Mouse (Mus musculus) limb, embryonic 12.5 days (tissue): ENCODE data around the gene Wfikkn1. TPM values are rescaled to one million over a fixed set of nuclear protein-coding genes. Genes with fewer than 3 reads are reported as not detected.
A peak's percentile ranks its signal among the peaks of the same experiment; 100 is the strongest.

ENCODE experiments used
- ATAC-seq: fragments of 200-750 bp; cut with Nextera tagmentation; 2 replicates; pipeline ENCODE4 v1.8.0; 2017; ENCODE audit warnings: low read depth, moderate TSS enrichment; ENCODE audit not compliant: insufficient number of reproducible peaks, insufficient read depth, low FRiP score, low TSS enrichment
- H3K27ac ChIP-seq: fragments of 300-500 bp; sonication (generic); 2 replicates; pipeline ENCODE4 v1.5.1; 2016; ENCODE audit warnings: mild to moderate bottlenecking, moderate library complexity
- H3K27me3 ChIP-seq: fragments of 300-500 bp; sonication (generic); 2 replicates; pipeline ENCODE4 v1.6.1; 2016; ENCODE audit warnings: mild to moderate bottlenecking, moderate library complexity
- H3K36me3 ChIP-seq: fragments of 300-500 bp; sonication (generic); 2 replicates; pipeline ENCODE4 v1.6.1; 2016; ENCODE audit warnings: mild to moderate bottlenecking, moderate library complexity
- H3K4me1 ChIP-seq: fragments of 300-500 bp; sonication (generic); replicated peaks from 2 replicates; pipeline ENCODE4 v1.6.1; 2016
- H3K4me2 ChIP-seq: fragments of 300-500 bp; sonication (generic); 2 replicates; pipeline ENCODE4 v1.6.1; 2016; ENCODE audit warnings: mild to moderate bottlenecking, moderate library complexity
- H3K4me3 ChIP-seq: fragments of 300-500 bp; sonication (generic); replicated peaks from 2 replicates; pipeline ENCODE4 v1.5.1; 2016; ENCODE audit warnings: mild to moderate bottlenecking
- H3K9ac ChIP-seq: fragments of 300-500 bp; sonication (generic); replicated peaks from 2 replicates; pipeline ENCODE4 v1.6.1; 2016; ENCODE audit warnings: mild to moderate bottlenecking, moderate library complexity
- H3K9me3 ChIP-seq: fragments of 300-500 bp; sonication (generic); 2 replicates; pipeline ENCODE4 v1.6.1; 2016; ENCODE audit warnings: mild to moderate bottlenecking, moderate library complexity
- WGBS: fragments of 180-500 bp; shearing (Covaris S2); methylation state at CpG from one replicate; pipeline ENCODE4 v1.1.7; 2016; 5-methylcytosine and 5-hydroxymethylcytosine counted together
- polyA plus RNA-seq: library from polyadenylated mRNA; unstranded; fragments of >200 nt; fragmentation: Nextera tagmentation; extraction: Ambion mirVana; gene quantifications from 2 replicates; pipeline ENCODE4 v1.2.1, GENCODE M21; 2016

The Wfikkn1 gene
- polyA plus RNA-seq, 1 experiment from 2014 or later = 0.54 TPM

DNA sequence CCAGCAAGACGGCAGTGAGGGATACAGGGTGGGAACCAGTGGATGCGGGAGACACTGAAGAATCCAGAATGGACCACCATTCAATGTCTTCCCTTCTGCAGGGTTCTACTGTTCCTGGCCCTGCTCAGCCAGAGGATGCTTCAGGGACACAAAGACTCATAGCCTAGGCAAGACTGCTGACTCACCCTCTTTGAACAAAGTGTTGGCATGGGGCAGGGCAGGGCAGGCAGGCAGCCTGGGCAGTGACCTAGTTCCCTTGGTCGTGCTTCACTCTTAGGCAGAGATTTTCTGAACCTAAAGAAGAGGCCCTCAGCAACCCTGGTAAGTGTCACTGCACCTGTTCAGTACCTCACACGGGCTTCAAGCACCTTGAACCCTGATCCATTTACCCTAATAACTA is 31.2 kb upstream of the Wfikkn1 start:
- Histone ChIP-seq H3K27me3 (no peaks in the 10 kb centered on the region), H3K36me3 (peaks cover 28% of the 10 kb centered on the region), H3K9ac (no peak overlapping the region), H3K9me3 (no peaks in the 10 kb centered on the region), H3K4me3 (no peak overlapping the region), H3K4me1 (no peaks in the 10 kb centered on the region), H3K4me2 (no peak overlapping the region), H3K27ac (no peak overlapping the region)
- 91% methylated on average over 4 of the region's 4 CpGs for WGBS
- no peak for ATAC-seq

DNA sequence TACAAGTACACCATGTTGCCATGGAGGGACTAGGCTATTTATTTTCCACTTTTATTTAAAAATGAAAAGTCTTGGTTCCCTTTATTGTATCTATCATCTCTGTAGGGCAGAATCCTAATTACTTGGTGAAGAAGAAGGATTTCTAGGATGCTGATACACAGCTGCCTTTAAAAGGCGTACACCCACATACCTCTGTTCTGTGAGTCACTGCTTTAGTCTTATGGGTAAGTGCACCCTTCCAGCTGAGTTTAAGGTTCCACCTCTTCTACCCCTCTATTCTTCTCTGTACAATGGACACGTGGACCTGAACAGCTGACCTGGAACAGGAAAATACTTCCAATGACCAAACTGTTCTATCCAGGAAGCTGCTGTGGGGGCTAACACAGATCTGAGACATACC is 27.0 kb upstream of the Wfikkn1 start:
- Histone ChIP-seq H3K9me3 (no peaks in the 10 kb centered on the region), H3K27me3 (no peaks in the 10 kb centered on the region), H3K9ac (no peak overlapping the region), H3K4me2 (no peak overlapping the region), H3K4me3 (no peak overlapping the region), H3K36me3 (peaks cover 22% of the 10 kb centered on the region), H3K27ac (no peak overlapping the region), H3K4me1 (no peaks in the 10 kb centered on the region)
- 87% methylated on average over 2 of the region's 2 CpGs for WGBS
- ATAC-seq = no peak

DNA sequence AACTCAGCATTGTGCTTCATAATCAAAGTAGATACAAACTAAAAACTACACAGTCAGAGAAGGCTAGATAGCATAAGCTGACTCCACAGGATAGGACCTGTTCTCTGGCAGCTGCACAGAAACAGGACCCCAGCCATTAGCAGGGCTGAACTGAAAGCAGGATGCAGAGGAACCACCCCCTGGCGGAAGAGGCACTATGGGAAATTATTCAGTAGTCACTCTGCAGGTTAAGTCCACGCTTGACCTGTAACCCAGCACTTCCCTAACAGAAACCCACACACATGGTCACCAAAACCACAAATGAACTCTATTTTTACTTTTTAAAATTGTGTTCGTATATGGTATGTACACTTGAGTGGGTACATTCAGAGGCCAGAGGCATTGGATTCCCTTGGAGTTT is 22.4 kb upstream of the Wfikkn1 start:
- no peak overlapping the region for H3K9ac ChIP-seq
- no peak overlapping the region for H3K4me2 ChIP-seq
- no peaks in the 10 kb centered on the region; the same call in 1 of the 2 replicates for H3K9me3 ChIP-seq
- no peak for ATAC-seq
- no peak overlapping the region for H3K27ac ChIP-seq
- H3K4me1 ChIP-seq = no peaks in the 10 kb centered on the region
- no peak overlapping the region for H3K4me3 ChIP-seq
- no peaks in the 10 kb centered on the region for H3K27me3 ChIP-seq
- 90% methylated on average over 3 of the region's 3 CpGs for WGBS
- H3K36me3 ChIP-seq = peaks cover 20% of the 10 kb centered on the region

DNA sequence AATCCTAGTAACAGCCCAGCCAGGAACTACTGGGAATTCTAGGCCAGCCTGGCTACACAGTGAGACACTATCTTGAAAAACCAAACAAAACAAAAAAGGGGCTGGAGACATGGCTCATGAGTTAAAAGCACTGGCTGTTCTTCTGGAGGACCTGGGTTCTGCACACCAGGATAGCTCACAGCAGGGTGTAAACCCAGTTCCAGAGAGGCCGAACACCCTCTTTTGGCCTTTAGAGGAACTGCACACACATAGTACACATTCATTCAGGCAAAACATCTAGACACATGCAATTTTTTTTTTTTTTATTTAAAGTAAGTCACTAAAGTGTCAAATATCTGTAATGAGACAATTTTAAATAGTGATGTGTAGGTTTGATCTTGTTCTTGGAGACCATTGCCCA is 19.5 kb upstream of the Wfikkn1 start:
- WGBS = 86% methylated on average over 1 of the region's 1 CpGs
- H3K27me3 ChIP-seq = no peaks in the 10 kb centered on the region
- H3K4me1 ChIP-seq = no peaks in the 10 kb centered on the region; the same call in 1 of the 2 replicates
- no peak overlapping the region for H3K4me3 ChIP-seq
- ATAC-seq = no peak
- H3K4me2 ChIP-seq = no peak overlapping the region
- H3K36me3 ChIP-seq = peaks cover 12% of the 10 kb centered on the region
- no peak overlapping the region for H3K9ac ChIP-seq
- no peak overlapping the region for H3K27ac ChIP-seq
- no peaks in the 10 kb centered on the region; the same call in 1 of the 2 replicates for H3K9me3 ChIP-seq

DNA sequence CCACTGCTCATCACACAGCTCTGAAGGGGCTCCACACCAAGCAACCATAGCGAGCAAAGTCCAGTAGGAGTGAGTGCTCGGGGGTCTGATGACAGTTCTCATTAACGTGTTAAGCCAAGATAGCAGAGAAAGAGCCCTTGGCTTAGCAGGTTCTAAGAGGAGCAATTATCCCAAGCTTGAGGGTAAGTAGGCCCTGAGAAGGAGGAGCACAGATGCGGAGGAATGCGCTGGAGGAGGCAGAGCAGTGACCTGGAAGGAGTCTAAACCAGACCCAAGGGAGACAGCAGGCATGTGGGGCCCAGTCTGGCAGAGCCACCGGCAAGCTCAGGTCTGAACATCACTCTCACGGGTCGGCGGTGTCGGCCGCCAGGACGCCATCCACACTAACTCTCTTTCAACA is 15.2 kb upstream of the Wfikkn1 start:
- H3K36me3 ChIP-seq = peaks cover 15% of the 10 kb centered on the region
- no peaks in the 10 kb centered on the region; the same call in 1 of the 2 replicates for H3K4me1 ChIP-seq
- no peak for ATAC-seq

DNA sequence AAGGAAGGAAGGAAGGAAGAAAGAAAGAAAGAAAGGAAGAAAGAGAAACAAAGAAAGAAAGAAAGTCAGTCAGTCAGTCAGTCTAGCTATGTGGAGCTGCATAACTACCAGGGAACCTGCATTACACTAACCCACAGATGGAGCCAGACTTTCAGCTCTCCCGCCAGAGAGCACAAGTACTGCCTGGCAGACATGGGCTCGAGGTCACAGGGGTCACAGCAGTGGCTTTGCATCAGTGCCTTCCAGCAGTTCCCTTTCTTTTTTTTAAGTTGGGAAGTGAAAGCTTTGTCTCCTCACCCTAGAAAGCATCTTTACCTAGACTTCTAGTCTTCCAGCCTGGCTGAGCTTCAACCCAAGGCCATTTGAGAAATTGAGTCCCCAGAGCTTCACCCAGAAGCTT is 14.8 kb upstream of the Wfikkn1 start:
- no peaks in the 10 kb centered on the region; the same call in 1 of the 2 replicates for H3K4me1 ChIP-seq
- WGBS = 39% methylated on average over 2 of the region's 2 CpGs
- H3K27ac ChIP-seq = peak overlapping the region; percentile 25; the same call in 1 of the 2 replicates
- H3K9me3 ChIP-seq = no peaks in the 10 kb centered on the region; the same call in 1 of the 2 replicates
- H3K36me3 ChIP-seq = peaks cover 15% of the 10 kb centered on the region
- no peak for ATAC-seq
- H3K27me3 ChIP-seq = no peaks in the 10 kb centered on the region
- H3K4me3 ChIP-seq = no peak overlapping the region
- no peak overlapping the region for H3K4me2 ChIP-seq
- H3K9ac ChIP-seq = no peak overlapping the region

More for the DNA sequence above, 15.2 kb upstream of the Wfikkn1 start:
- Histone ChIP-seq H3K27ac (peak overlapping the region; percentile 25; the same call in 1 of the 2 replicates), H3K9me3 (no peaks in the 10 kb centered on the region; the same call in 1 of the 2 replicates), H3K9ac (no peak overlapping the region), H3K4me2 (no peak overlapping the region), H3K27me3 (no peaks in the 10 kb centered on the region), H3K4me3 (no peak overlapping the region)
- 64% methylated on average over 12 of the region's 12 CpGs for WGBS

DNA sequence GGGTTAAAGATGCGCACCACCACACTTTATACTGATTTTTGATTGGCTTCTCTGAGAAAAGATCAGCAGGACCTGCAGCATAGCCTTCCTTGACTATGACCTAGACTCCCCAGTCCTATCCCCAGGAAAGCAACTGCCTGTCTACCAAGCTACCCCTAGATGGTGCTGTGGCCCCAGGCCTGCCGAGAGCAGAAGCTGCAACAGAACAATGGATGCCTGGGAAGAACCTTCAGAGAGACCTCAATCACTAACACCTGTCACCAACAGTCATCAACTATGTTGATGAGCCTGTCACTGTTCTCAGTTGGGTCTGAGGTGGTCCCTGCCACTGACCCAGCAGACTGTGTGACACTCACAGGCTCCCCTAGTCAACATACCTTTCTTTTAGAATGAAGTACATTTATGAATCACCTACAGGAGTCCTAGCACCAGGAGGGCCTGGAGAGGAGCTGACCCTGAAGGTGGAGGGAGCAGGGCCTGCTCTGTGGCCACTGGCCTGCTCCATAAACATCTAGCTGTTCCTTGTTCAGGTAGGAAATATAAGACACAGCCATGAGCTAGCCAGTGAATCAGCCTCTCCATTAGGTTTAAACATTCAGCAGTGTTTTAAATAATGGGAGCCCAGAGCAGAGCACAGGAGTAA is 13.4 kb upstream of the Wfikkn1 start:
- Histone ChIP-seq H3K9me3 (no peaks in the 10 kb centered on the region), H3K4me2 (no peak overlapping the region), H3K4me1 (no peaks in the 10 kb centered on the region; the same call in 1 of the 2 replicates), H3K27ac (peak overlapping the region; percentile 45; the same call in 1 of the 2 replicates), H3K4me3 (no peak overlapping the region), H3K27me3 (no peaks in the 10 kb centered on the region), H3K36me3 (peaks cover 21% of the 10 kb centered on the region), H3K9ac (no peak overlapping the region)
- 39% methylated on average over 2 of the region's 2 CpGs for WGBS
- 0 out of 2 replicates have a peak, but pooled peaks have one; percentile 71 for ATAC-seq

DNA sequence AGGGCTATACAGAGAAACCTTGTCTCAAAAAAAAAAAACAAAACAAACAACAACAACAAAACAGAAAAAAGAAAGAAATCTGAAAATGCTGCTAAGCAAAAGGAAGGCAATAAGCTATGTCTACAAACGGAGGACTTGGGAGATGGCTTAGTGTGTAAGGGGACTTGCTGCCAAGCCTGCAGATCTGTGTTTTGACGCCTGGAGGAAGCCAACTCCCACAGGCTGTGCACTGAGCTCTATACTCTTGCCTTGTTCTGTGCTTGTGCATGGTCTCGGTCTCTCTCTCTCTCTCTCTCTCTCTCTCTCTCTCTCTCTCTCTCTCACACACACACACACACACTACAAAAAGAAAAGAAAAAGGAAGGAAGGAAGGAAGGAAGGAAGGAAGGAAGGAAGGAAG is 8.2 kb upstream of the Wfikkn1 start:
- Histone ChIP-seq H3K4me2 (no peak overlapping the region), H3K4me1 (no peaks in the 10 kb centered on the region), H3K36me3 (peaks cover 53% of the 10 kb centered on the region), H3K27me3 (no peaks in the 10 kb centered on the region), H3K9ac (no peak overlapping the region), H3K27ac (no peak overlapping the region), H3K9me3 (no peaks in the 10 kb centered on the region), H3K4me3 (no peak overlapping the region)
- WGBS = 87% methylated on average over 3 of the region's 3 CpGs
- no peak for ATAC-seq

DNA sequence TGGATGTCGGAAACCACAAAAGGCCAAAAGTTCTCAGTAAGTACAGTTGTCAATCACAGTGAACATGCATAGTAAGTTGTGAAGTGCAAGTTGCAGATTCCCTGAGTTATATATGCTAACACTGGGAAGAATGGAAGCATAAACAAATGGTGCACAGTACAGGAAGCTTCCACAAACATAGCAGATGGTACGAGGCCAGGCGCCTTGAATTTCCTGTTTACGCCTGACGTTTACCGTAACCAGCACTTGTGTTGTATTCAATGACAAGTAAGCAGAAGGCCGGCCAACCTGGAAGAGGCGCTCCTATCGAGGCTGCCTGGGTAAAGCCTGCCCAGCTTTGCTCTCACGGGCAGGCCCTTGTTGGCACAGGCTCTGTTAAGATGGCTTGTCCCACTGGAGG is 6.8 kb upstream of the Wfikkn1 start:
- WGBS = 90% methylated on average over 10 of the region's 10 CpGs
- H3K4me3 ChIP-seq = no peak overlapping the region
- no peak for ATAC-seq

DNA sequence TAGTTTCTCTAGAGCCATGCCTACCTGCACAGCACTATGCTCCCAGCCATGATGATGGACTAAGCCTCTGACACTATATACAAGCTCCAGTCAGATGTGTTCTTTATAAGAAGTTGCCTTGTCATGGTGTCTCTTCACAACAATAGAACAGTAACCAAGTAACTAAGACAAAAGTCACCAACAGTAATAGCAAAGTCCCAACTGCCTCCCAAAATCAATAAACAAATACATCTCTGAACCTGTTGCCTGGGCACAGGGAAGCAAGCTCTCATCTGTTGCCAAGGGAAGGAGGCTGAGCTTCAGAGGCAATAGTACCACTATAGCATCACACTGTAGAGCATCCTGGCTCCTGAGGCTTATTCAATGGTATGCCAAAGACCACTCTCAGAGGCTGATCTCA is 6.1 kb upstream of the Wfikkn1 start:
- ATAC-seq = no peak
- H3K9me3 ChIP-seq = no peaks in the 10 kb centered on the region
- peaks cover 73% of the 10 kb centered on the region for H3K36me3 ChIP-seq
- no peak overlapping the region for H3K9ac ChIP-seq
- H3K4me3 ChIP-seq = no peak overlapping the region
- no peak overlapping the region for H3K27ac ChIP-seq
- no peaks in the 10 kb centered on the region for H3K27me3 ChIP-seq
- H3K4me1 ChIP-seq = peaks cover 6% of the 10 kb centered on the region
- no peak overlapping the region for H3K4me2 ChIP-seq

More for the DNA sequence above, 6.8 kb upstream of the Wfikkn1 start:
- Histone ChIP-seq H3K27me3 (no peaks in the 10 kb centered on the region), H3K27ac (no peak overlapping the region), H3K9ac (no peak overlapping the region), H3K36me3 (peaks cover 66% of the 10 kb centered on the region), H3K4me1 (peaks cover under 1% of the 10 kb centered on the region; the same call in 1 of the 2 replicates), H3K4me2 (no peak overlapping the region), H3K9me3 (no peaks in the 10 kb centered on the region)

DNA sequence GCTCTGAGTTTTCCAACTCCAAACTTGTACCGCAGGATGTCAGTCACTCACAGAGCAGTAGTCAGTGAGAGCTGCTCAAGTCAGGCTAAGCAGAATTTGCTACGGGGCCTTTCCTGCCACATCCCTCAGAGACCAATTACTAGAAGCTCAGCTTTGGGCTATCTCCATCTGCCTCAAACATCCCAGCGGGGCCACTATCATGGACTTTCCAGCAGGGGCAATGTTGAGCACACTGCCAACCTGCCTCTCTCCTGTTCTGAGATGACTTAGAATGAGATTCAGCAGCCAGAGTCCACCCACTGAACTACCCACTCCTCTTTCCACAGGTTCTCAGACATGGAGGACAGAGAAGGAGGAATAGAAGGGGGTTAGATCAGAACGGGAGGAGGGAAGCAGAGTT is 5.0 kb upstream of the Wfikkn1 start:
- Histone ChIP-seq H3K9ac (no peak overlapping the region), H3K4me1 (peaks cover 17% of the 10 kb centered on the region), H3K27me3 (no peaks in the 10 kb centered on the region), H3K36me3 (peaks cover 69% of the 10 kb centered on the region), H3K9me3 (no peaks in the 10 kb centered on the region), H3K4me3 (no peak overlapping the region), H3K4me2 (no peak overlapping the region), H3K27ac (no peak overlapping the region)
- WGBS = 64% methylated on average over 4 of the region's 4 CpGs
- no peak for ATAC-seq

DNA sequence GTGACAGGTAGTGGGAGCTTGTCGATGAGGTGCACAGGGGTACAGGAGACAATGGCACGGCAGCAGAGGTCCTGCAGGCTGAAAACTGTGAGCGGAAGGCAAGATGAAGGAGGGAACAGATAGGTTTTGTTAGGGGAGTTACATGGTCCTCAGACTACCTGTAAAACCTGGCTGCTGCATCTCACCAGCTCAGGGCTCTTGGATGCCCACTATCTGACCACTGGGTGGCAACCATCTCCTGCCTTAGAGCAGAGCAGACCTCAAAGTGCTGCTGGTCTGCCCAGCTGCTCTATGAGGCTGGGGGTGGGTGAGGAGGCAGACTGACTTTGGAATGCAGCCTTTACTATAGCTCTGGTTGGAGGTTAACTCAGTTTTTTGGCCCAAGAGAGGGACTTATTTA is 3.2 kb upstream of the Wfikkn1 start:
- peaks cover 62% of the 10 kb centered on the region for H3K36me3 ChIP-seq

More for the DNA sequence above, 3.2 kb upstream of the Wfikkn1 start:
- 97% methylated on average over 3 of the region's 3 CpGs for WGBS
- H3K27ac ChIP-seq = no peak overlapping the region
- H3K9me3 ChIP-seq = no peaks in the 10 kb centered on the region
- H3K4me1 ChIP-seq = peaks cover 24% of the 10 kb centered on the region
- no peaks in the 10 kb centered on the region for H3K27me3 ChIP-seq
- no peak overlapping the region for H3K4me2 ChIP-seq
- ATAC-seq = no peak
- H3K9ac ChIP-seq = no peak overlapping the region
- H3K4me3 ChIP-seq = no peak overlapping the region
